Mouse (Mus musculus): Measurements from ENCODE around the gene Krt12. TPM values are rescaled to one million over a fixed set of nuclear protein-coding genes. Genes with fewer than 3 reads are reported as not detected.

The Krt12 gene
- polyA plus RNA-seq, 1 experiment from 2014 or later, result 0.06 TPM

DNA sequence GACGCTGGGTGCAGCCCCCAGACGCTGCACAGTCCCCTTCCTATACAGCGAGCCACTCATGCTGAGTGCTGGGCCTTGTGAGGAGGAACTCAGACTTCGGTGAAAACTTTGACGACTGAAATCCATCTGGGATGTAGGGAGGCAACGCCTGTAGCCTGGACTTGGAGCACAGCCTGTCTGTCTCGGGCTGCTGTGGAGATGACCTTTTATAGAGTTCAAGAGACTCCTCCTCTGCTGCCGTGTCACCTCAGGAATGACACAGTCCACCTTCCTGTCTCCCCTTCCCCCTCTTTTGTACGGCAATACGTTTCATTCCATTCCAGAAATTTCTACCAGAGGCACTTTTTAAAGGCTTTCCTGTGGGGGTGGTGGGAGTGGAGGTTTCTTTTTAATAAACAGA, 15.9 kb upstream of the Krt12 start, which contains the start of gene Krt20:
TSS of gene Krt20 (minus strand) at position 179 of the 400 bp plus-strand sequence.
- Histone ChIP-seq H3K27me3 (replicated peaks) (no peaks in the 10 kb centered on the region), H3K36me3 (no peaks in the 10 kb centered on the region), H3K27ac (no peak within 1 kb of the TSS), H3K4me2 (peak within 1 kb of the TSS; percentile 29), H3K9ac (no peak within 1 kb of the TSS), H3K4me3 (peak within 1 kb of the TSS; percentile 28), H3K9me3 (replicated peaks) (no peaks in the 10 kb centered on the region), H3K4me1 (0 out of 2 replicates have a peak, but pooled peaks cover 3% of the 10 kb centered on the region)
- WGBS (ENCODE audit: insufficient replicate concordance), result 48% methylated on average over 10 of the region's 10 CpGs
- no peak for ATAC-seq

DNA sequence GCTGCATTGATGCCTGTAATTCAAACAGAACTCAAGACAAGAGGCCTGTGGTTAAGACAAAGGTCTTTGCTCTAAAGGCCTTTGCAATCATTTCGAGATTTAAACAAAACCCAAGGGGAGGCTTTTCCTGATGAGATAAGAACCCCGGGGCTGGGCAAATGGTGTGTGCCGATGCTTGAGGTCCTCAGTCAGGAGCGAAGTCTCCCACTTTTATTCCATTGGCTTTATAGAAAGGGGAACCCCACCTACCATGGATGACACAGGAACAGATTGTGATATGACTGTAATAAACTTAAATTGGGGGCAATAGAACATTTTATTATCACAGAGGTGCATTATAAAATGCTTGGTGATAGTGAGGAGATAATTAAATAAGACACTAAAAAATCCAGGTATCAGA, 14.6 kb upstream of the Krt12 start:
- Histone ChIP-seq H3K36me3 (no peaks in the 10 kb centered on the region), H3K4me2 (peak overlapping the region; percentile 29), H3K9ac (no peak overlapping the region), H3K9me3 (replicated peaks) (no peaks in the 10 kb centered on the region), H3K27ac (no peak overlapping the region), H3K4me1 (0 out of 2 replicates have a peak, but pooled peaks cover 3% of the 10 kb centered on the region), H3K4me3 (peak overlapping the region; percentile 13), H3K27me3 (replicated peaks) (no peaks in the 10 kb centered on the region)
- WGBS (ENCODE audit: insufficient replicate concordance), result 55% methylated on average over 4 of the region's 4 CpGs
- no peak for ATAC-seq

DNA sequence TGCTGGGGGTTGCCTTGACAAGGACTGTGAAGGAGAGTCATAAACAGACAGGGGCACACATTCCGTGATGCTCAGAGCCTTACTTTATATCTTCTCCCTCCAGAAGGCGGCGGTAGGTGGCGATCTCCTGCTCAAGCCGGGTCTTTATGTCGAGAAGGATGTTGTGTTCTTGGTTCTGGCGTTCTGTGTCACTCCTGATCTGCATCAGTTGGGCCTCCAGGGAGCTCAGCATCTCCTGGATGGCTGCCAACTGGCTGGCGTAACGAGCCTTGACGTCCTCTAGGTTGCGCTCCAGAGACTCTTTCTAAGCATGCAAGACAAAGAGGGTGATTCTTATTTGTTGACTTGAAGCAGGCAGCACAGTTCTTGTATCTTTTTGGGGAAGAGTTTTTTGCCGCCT, 8.6 kb upstream of the Krt12 start:
- H3K27me3 ChIP-seq (replicated peaks), result no peaks in the 10 kb centered on the region
- 50% methylated on average over 12 of the region's 12 CpGs for WGBS (ENCODE audit: insufficient replicate concordance)
- H3K36me3 ChIP-seq, result no peaks in the 10 kb centered on the region
- H3K4me3 ChIP-seq, result no peak overlapping the region
- no peak for ATAC-seq
- no peak overlapping the region for H3K9ac ChIP-seq
- H3K4me1 ChIP-seq, result no peaks in the 10 kb centered on the region
- no peaks in the 10 kb centered on the region for H3K9me3 ChIP-seq (replicated peaks)
- H3K27ac ChIP-seq, result no peak overlapping the region
- no peak overlapping the region for H3K4me2 ChIP-seq

DNA sequence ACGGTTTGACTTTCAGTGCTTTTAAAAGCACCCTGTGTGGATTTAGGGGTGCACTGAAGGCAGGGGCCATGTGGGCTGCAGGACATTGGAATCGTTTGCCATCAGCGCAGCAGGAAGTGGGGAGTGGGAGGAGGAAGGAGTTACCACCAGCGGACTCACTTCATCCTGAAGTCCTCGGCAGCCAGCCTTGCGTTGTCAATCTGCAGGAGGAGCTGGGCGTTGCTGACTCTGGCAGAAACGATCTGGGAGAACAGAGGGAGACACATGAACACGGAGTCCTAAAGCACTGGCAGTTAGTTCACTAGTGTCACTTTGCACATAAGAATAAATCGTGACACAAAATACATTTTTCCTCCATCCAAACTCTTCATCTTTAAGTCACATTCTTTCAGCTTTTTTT, 1.5 kb downstream of the Krt12 start:
- ATAC-seq, result no peak

DNA sequence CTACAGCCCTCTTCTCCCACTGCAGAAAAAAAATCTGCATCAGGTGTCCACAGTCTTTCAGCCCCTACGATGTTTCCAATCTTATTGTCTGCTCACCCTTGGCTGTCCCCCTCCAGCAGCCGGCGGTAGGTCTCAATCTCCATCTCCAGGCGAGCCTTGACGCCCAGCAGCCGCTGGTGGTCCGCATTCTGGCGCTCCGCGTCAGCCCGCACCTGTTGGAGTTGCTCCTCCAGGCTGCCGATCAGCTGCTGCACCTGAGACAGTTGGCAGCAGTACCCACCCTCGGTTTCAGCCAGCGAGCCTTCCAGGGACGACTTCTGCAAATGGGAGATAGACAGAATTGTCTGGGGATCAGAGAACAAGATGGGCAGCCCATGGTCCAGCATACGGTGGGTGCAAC, 4.2 kb downstream of the Krt12 start:
- Histone ChIP-seq H3K4me3 (no peak overlapping the region), H3K4me1 (no peaks in the 10 kb centered on the region), H3K27ac (no peak overlapping the region), H3K9ac (no peak overlapping the region), H3K36me3 (no peaks in the 10 kb centered on the region), H3K27me3 (replicated peaks) (no peaks in the 10 kb centered on the region), H3K9me3 (replicated peaks) (no peaks in the 10 kb centered on the region), H3K4me2 (no peak overlapping the region)
- no peak for ATAC-seq
- WGBS (ENCODE audit: insufficient replicate concordance), result 64% methylated on average over 16 of the region's 16 CpGs

More for the DNA sequence above, 1.5 kb downstream of the Krt12 start:
- Histone ChIP-seq H3K4me1 (no peaks in the 10 kb centered on the region), H3K9ac (no peak overlapping the region), H3K27ac (no peak overlapping the region), H3K27me3 (replicated peaks) (no peaks in the 10 kb centered on the region), H3K36me3 (no peaks in the 10 kb centered on the region), H3K4me3 (no peak overlapping the region), H3K9me3 (replicated peaks) (no peaks in the 10 kb centered on the region), H3K4me2 (no peak overlapping the region)
- 25% methylated on average over 10 of the region's 10 CpGs for WGBS (ENCODE audit: insufficient replicate concordance)

DNA sequence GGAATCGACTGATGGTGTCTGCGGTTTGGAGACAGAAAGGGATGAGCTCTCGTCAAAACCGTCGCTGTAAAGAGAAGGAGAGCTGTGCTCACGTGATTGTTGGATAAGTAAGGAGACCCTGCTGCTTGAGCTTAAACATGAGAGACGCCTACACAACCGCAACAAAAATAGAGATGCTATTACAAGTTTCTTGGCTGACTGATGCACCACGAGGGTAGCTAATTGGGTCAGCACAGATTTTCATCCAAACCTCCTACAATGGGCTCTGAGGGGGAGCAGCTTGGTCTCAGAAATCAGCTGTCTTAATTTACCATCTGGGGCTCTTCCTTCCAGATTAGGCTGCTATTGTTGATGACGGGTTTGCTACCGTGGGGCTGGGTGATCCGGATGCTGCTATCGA, 5.2 kb downstream of the Krt12 start:
- ATAC-seq, result no peak
- 72% methylated on average over 13 of the region's 13 CpGs for WGBS (ENCODE audit: insufficient replicate concordance)

DNA sequence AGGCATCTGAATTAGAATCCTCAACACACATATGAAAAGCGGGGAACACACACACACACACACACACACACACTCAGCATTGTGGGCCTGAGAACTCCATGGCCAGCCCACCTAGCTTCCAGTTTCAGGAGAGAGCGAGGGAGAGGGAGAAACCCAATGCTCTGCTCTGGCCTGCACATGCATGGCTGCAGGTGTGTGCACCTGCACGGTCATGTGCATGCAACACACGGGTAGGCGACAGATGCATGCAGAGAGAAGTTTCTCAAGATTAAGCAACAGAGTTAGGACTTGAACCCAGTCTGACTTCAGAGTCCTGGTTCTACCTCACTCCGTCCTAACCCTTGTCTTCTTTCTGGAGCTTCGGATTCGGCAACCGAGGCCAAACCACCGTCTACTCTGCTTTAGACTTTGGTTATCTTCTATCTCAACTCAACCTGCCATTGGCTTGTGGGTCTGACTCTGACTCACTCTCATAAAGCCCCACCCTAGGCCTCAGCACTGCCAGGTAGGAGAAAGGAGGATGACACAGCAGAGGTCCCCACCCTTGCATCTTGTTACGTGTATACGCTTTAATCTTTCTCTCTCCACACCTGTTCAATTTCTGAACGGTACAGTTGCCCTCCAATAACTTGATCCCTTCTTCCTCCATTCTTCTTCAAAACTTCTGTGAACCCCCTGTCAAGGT, 7.5 kb downstream of the Krt12 start:
- WGBS (ENCODE audit: insufficient replicate concordance), result 74% methylated on average over 13 of the region's 13 CpGs
- no peak overlapping the region for H3K4me2 ChIP-seq
- H3K9me3 ChIP-seq (replicated peaks), result no peaks in the 10 kb centered on the region
- no peaks in the 10 kb centered on the region for H3K27me3 ChIP-seq (replicated peaks)
- H3K9ac ChIP-seq, result no peak overlapping the region
- no peaks in the 10 kb centered on the region for H3K36me3 ChIP-seq
- no peaks in the 10 kb centered on the region for H3K4me1 ChIP-seq
- ATAC-seq, result no peak
- H3K4me3 ChIP-seq, result no peak overlapping the region
- no peak overlapping the region for H3K27ac ChIP-seq

More for the DNA sequence above, 5.2 kb downstream of the Krt12 start:
- Histone ChIP-seq H3K9ac (no peak overlapping the region), H3K36me3 (no peaks in the 10 kb centered on the region), H3K4me2 (no peak overlapping the region), H3K4me3 (no peak overlapping the region), H3K27me3 (replicated peaks) (no peaks in the 10 kb centered on the region), H3K4me1 (no peaks in the 10 kb centered on the region), H3K9me3 (replicated peaks) (no peaks in the 10 kb centered on the region), H3K27ac (no peak overlapping the region)

DNA sequence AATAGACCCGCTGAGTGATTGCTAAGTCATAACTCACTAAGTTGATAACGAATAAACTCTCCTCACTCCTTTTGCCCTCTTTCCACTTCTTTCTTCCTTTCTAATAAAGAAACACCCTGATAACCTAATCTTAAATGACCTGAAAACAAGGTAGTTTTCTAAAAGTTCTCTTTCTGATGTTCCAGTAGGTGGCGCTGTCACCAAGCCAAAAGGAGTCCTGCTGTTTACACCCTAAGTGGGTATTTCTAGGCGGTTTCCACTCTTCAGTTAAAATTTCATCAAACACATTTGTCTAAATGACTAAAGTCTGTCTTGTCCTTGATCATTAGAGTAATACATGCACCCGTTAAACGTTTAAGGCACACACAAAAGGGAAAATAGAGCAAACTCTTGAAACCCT, 8.8 kb downstream of the Krt12 start:
- ATAC-seq, result no peak
- no peak overlapping the region for H3K4me3 ChIP-seq
- no peaks in the 10 kb centered on the region for H3K27me3 ChIP-seq (replicated peaks)
- H3K9me3 ChIP-seq (replicated peaks), result no peaks in the 10 kb centered on the region
- H3K9ac ChIP-seq, result no peak overlapping the region
- WGBS (ENCODE audit: insufficient replicate concordance), result 13% methylated on average over 6 of the region's 6 CpGs
- no peak overlapping the region for H3K4me2 ChIP-seq
- H3K4me1 ChIP-seq, result no peaks in the 10 kb centered on the region
- H3K27ac ChIP-seq, result no peak overlapping the region
- no peaks in the 10 kb centered on the region for H3K36me3 ChIP-seq

DNA sequence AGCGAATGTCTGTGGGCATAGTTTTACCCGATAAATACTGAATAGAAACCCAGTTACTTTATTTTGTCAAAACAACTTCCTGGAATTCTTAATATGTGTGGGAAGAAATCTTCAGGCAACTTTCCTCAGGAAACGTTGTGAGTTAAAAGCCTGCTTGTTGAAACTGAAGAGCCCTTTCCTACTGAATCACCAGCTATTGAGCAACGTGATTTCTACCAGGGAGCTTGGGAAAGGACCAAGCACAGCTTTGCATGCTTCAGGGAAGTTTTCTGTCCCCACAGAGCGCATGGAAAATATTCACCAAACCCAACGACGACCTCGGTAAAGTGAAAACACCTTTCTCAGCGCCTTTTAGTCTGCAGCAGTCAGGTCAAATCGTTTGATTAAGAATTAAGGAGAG, 15.9 kb downstream of the Krt12 start:
- 63% methylated on average over 10 of the region's 10 CpGs for whole genome bisulfite sequencing (ENCODE audit: insufficient replicate concordance)
- ATAC-seq, result no peak
- Histone ChIP-seq H3K36me3 (no peaks in the 10 kb centered on the region), H3K9ac (no peak overlapping the region), H3K27me3 (replicated peaks) (no peaks in the 10 kb centered on the region), H3K4me3 (no peak overlapping the region), H3K9me3 (replicated peaks) (no peaks in the 10 kb centered on the region), H3K27ac (no peak overlapping the region), H3K4me2 (no peak overlapping the region), H3K4me1 (no peaks in the 10 kb centered on the region)

DNA sequence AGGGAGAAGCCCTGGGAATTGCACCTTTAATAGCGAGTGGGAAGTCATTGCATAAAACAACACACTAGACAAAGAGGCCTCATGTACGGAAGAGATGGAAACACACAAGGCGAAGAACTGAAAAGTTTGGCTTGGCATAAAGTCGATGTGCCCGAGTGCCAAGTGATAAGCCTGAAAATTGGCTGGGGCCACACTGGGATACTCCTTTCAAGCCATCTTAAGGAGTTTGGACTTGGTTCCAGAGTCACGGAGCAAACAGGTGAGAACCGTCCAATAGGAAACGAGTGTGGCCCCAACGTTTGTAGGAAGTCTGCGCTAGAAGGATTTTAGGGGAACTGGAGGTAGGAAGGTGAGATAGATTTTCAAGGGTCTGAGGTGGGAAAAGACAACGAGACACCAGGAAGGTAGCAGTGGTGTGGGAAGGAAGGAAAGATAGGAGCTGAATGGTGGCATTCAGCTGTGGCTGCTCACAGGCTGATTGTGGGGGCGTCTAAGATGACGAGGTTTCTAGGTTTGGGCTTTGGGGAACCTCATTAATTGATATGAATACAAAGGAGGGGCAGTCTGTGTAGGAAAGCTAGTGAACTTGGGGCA, 22.0 kb downstream of the Krt12 start:
- Histone ChIP-seq H3K36me3 (no peaks in the 10 kb centered on the region), H3K4me1 (no peaks in the 10 kb centered on the region), H3K9me3 (replicated peaks) (no peaks in the 10 kb centered on the region), H3K27ac (no peak overlapping the region), H3K4me2 (no peak overlapping the region), H3K27me3 (replicated peaks) (peaks cover 12% of the 10 kb centered on the region; the same call in 1 of the 2 replicates), H3K9ac (no peak overlapping the region), H3K4me3 (no peak overlapping the region)
- WGBS (ENCODE audit: insufficient replicate concordance), result 66% methylated on average over 13 of the region's 13 CpGs
- ATAC-seq, result no peak

DNA sequence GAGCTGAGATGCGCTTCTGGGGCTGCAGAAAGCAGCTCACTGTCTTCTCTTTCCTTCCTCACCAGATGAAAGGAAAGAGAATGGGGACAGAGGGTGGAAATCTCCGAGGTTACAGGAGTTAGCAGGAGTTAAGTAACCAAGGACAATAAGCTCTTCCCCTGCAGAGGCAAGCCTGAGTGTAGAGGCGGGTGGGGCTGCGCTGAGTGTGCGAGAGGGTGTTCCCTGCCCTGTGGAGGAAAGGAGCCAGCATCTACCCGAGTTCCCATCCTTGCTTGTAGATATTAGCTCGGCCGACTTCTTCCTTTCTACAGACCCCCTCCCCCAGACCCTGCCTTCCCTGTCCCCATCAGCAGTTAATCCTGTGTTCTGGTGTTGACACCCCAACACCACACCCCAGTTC, 23.2 kb downstream of the Krt12 start:
- H3K27me3 ChIP-seq (replicated peaks), result peaks cover 12% of the 10 kb centered on the region; the same call in 1 of the 2 replicates
- no peaks in the 10 kb centered on the region for H3K9me3 ChIP-seq (replicated peaks)
- ATAC-seq, result no peak
- H3K4me3 ChIP-seq, result no peak overlapping the region
- no peak overlapping the region for H3K4me2 ChIP-seq
- no peak overlapping the region for H3K9ac ChIP-seq
- H3K27ac ChIP-seq, result no peak overlapping the region
- no peaks in the 10 kb centered on the region for H3K4me1 ChIP-seq
- WGBS (ENCODE audit: insufficient replicate concordance), result 40% methylated on average over 8 of the region's 8 CpGs
- no peaks in the 10 kb centered on the region for H3K36me3 ChIP-seq

DNA sequence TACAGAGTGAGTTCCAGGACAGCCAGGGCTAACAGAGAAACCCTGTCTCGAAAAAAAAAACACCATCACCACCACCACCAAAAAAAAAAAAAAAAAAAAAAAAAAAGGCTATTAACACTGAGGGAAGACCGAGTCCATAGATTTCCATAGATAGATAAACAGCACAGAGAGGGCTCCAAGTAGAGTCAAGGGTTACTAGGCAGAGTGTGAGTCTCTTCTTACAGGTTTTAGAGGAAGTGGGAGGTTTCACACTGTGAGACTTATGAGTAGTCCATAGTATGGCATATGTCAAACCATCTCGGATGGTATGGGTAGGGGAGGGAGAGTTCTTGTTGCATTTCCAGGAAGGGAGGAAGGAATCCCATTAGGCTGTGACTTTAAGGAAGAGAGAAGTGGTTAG, 24.0 kb downstream of the Krt12 start:
- H3K36me3 ChIP-seq, result no peaks in the 10 kb centered on the region
- no peak overlapping the region for H3K27ac ChIP-seq
- 46% methylated on average over 3 of the region's 3 CpGs for WGBS (ENCODE audit: insufficient replicate concordance)
- ATAC-seq, result no peak
- H3K4me3 ChIP-seq, result no peak overlapping the region
- no peaks in the 10 kb centered on the region for H3K9me3 ChIP-seq (replicated peaks)
- H3K27me3 ChIP-seq (replicated peaks), result peaks cover 12% of the 10 kb centered on the region; the same call in 1 of the 2 replicates
- H3K4me2 ChIP-seq, result no peak overlapping the region
- H3K4me1 ChIP-seq, result no peaks in the 10 kb centered on the region
- H3K9ac ChIP-seq, result no peak overlapping the region
